Mouse (Mus musculus): ENCODE data around the gene Slc5a8.

Gene Slc5a8

DNA sequence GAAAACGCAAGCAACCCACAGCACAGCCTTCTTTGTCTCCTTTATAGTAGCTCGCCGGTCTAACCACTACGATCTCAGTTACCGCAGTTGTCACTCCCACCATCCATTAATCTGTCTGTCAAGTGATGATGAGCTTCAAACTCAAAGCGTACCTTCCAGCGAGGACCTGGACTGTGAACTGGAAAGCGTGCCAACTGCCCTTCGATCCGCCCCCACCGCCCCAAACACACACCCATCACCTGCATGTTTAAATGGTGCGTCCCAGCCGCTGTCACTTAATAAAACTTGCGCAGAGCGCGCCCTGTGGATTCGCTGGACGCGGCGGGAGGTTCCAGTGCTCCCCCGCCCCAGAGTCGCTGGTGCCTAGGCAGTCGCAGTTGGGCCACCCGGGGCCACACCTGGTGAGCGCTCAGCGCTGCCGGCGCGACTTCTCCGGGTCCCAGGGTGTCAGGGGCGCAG lies at the start of gene Slc5a8:
TSS of gene Slc5a8 (plus strand) at position 361 of the 459 bp plus-strand sequence.
- no peak for DNase-seq (ENCODE audit: low read depth)

DNA sequence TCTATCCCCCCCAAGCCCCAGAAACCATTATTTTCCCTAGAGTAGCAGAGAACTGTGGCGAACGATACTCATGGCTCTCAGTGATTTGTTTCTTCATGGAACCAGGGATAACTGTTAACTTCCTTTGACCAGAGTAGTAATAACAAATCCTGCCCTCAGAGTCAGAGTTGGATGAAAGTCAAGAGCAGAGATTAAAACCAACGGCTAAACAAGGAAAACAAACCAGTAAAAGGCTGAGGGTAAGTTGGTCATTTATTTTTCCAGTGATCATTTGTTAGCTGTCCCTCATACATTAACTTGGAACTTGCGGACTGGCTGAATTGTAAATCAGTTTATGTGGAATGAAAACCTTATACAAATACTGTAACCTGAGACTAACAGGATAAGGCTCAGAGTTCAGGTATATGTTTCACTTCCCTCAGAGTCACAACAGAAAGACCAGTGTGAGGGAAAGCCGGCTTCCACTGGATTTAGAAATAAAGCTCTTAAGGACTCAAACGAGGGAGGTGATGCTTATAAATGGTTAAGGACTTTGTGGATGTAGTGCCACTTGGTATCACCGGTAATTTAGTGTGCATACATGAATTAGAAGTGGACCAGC lies 36.8 kb upstream of the Slc5a8 start:
- DNase-seq (ENCODE audit: low read depth), result no peak

GRCm38 (mm10) chr10:88849976-88850375 lies 35.8 kb upstream of the Slc5a8 start:
- no peak for DNase-seq (ENCODE audit: low read depth)

DNA sequence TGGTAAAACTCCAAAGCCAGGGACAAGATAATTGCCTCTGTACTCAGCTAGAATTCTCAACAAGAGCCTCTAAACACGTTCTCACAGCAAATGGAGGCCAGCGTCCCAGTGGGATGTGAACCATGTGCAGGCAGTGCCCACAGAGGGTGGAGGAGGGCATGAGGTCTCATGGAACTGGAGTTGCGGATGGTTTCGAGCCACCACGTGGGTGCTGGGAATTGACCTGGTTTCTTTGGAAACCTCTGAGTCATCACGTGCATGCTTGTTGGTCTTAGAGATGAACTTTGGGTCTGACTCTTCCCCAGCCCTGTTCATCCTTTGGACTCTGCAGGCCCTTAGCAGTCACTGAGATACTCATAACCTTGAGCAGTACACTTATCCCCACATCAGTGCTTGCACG lies 32.5 kb upstream of the Slc5a8 start:
- DNase-seq (ENCODE audit: low read depth), result no peak

DNA sequence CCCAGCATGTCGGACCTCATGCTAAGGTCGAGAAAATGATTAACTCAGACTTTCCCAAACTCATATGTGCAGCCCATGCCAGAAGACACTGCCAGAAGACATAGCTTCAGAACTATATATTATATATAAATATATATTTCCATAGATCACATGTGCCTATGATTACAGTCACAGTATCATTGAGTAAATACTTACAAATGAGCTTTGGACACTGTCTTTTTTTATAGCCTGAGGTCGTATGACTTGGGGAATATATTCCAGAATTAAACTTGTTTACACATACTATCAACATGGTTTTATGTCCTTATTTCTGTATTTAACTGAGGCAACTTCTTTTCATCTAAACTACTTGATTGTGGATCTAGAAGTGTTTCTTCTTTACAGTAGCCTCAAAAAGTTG lies 24.9 kb upstream of the Slc5a8 start:
- DNase-seq (ENCODE audit: low read depth), result no peak

- no peak for DNase-seq (ENCODE audit: low read depth)
These were observed 24.4 kb upstream of the Slc5a8 start for GRCm38 (mm10) chr10:88861416-88861815.

DNA sequence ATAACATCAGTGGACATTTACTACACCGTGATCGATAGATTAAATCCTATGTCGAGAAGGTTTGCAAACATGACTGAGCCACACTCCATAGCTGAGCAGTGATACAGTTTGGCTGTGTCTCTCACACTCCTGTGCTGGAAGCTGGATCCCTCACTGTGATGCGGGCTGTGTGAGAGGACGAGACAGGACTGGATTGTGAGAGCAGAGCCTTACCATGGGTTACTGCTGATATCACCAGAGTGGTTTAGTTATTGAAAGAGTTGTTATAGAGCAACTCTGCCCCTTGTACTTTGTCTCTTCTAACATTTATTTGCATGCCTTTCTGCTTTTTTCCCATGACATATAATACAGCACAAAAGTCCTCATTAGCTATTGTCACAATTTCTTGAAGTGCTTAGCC lies 23.5 kb upstream of the Slc5a8 start:
- DNase-seq (ENCODE audit: low read depth), result no peak

GRCm38 (mm10) chr10:88866017-88866416 lies 19.8 kb upstream of the Slc5a8 start:
- DNase-seq (ENCODE audit: low read depth), result no peak

DNA sequence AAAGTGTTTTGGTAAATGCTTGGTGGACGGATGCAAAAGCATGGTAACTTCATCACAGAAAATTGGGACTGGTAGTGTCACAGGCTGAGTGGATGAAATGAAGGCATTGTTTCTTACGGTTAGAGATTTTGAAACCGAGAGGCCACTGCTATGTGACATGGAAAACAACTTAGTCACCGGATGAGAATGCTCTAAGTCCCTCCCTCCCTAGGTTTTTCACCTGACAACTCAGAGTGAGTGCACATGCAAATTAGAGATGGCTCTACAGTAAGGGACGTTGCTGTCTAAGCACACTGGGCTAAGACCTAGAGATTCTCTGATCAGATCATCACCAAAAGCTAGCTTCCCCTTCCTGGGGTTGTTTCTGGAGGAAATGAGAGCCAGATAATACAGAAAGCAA lies 10.9 kb upstream of the Slc5a8 start:
- no peak for DNase-seq (ENCODE audit: low read depth)

GRCm38 (mm10) chr10:88877421-88877820 lies 8.4 kb upstream of the Slc5a8 start:
- no peak for DNase-seq (ENCODE audit: low read depth)

DNA sequence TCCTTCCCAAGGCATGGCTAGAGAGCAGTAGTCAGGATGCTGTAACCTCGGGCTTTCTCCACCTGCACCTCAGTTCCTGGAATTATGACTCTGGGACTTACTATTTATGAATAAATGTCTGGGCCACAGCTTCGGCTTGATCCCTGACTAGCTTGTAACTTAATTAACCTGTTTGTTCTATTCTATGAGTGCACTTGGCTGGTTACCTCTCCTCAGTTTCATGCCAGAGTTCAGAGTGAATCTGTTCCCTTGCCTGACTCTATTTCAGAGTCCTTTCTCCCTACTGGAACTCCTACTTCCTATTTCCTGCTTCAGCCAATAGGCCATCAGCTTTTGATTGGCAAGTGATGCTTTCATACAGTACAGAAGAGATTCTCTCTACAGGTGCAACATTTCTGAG lies 2.1 kb upstream of the Slc5a8 start:
- no peak for DNase-seq (ENCODE audit: low read depth)

GRCm38 (mm10) chr10:88884836-88885235 lies 956 bp upstream of the Slc5a8 start:
- DNase-seq (ENCODE audit: low read depth), result peak; percentile 5

- DNase-seq (ENCODE audit: low read depth), result no peak
These were observed 322 bp downstream of the Slc5a8 start for GRCm38 (mm10) chr10:88886114-88886513.

DNA sequence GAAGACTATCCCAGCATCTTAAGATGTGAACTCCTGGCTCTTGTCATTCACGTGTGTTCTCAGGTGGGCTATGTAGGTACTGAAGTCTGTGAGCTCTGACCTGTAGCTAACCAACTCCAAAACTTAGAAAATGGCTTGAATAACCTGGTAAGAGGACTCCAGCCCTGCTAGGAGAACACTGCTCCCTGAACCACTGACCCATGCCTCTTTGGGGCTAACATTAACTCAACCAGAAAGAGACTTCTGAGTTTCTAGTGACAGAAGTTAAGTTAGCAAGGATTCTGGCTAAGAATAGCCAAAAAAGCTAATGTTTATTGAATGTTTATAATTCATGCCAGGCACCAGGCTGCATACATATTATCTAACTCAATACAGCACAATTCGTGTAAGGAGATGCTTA lies 2.6 kb downstream of the Slc5a8 start:
- DNase-seq (ENCODE audit: low read depth), result no peak

- DNase-seq (ENCODE audit: low read depth), result no peak
These were observed 5.6 kb downstream of the Slc5a8 start for GRCm38 (mm10) chr10:88891410-88891809.

DNA sequence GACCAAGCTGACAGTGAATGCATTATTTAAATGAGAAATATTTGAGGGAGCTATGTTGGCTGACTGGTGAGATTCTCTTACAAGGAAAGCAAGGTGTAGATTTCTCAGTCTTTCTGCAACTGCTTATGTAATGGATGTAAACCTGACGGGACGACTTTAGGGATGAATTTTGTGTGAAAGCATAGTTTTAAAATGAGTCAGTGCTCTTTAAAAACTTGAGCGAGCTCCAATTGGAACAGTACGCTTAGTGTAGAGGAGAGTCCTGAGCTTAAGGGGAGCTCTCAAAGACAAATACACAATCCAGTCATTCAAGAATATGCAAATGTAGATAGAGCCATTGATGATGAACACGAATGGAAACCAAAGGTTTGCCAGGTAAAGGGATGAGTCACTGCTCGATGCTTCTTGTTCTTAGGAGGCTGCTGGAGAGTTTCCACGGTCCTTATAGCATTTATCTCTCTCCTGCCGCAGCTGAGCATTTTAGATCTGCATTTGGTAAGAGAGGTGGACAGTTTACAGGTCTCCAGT lies 6.8 kb downstream of the Slc5a8 start:
- no peak for DNase-seq (ENCODE audit: low read depth)

GRCm38 (mm10) chr10:88897032-88897431 lies 11.2 kb downstream of the Slc5a8 start:
- no peak for DNase-seq (ENCODE audit: low read depth)

GRCm38 (mm10) chr10:88949649-88950296 lies 64.0 kb downstream of the Slc5a8 start:
- no peak for DNase-seq (ENCODE audit: low read depth)

GRCm38 (mm10) chr10:88950297-88950653 lies 64.5 kb downstream of the Slc5a8 start:
- DNase-seq (ENCODE audit: low read depth), result no peak

- DNase-seq (ENCODE audit: low read depth), result no peak
These were observed 75.0 kb downstream of the Slc5a8 start for GRCm38 (mm10) chr10:88960791-88961190.

DNA sequence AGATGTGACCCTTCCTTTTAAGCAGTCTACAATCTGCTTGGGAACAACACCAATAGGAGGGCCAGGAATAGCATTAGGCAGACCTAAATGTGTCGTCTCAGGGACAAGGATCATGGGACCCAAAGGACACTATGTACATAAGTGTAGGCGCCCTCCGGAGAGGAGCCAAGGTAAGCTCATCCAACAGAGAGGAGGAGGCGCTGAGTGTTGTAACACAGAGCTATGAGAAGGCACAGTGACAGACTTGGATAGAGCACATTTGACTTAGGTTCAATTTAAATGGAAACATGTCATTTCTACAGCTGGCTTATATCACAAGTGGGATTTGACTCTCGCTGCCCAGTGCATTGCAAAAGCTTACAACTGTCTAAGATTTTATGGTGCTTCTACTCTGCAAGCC lies 82.8 kb downstream of the Slc5a8 start:
- DNase-seq (ENCODE audit: low read depth), result no peak

DNA sequence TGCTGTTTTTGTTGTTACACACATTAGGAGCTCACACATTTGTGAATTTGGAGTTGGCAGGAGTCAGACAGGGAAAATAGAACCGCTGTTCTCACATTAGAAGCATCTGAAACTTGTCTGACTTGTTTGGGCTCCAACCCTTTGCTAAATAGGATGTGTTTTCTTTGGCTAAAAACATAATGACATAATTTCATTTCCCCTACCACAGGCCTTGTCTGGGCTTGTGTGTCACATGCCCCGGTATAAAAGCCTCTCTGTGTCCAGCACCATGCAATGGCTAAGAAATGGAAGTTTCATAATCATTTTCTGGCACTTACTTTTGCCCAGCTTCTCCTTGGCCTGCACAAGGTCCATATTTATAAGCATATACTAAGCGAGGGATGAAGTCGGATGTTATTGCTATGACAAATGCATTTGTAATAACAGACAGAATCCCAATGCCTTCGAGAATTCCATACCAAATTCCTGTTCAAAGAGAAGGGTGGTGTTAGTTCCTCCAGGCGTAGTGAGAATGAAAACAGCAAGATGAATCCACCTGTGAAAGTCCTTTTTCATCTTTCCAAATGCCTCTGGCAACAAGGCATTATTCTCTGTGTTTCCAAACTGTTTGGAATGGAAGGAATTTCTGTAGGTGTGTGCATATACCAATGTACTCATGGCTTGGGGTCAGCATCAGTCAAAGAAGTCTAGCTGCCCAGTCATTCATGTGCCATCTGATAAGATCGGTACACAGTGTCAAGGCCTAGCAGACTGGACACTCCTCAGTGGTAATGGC lies 85.3 kb downstream of the Slc5a8 start:
- DNase-seq (ENCODE audit: low read depth), result no peak

- DNase-seq (ENCODE audit: low read depth), result no peak
These were observed 93.1 kb downstream of the Slc5a8 start for GRCm38 (mm10) chr10:88978932-88979331.

Data from 416B (cell line).